Mouse (Mus musculus): ENCODE results near the gene Ypel2.
"Not testable (repeated sequence)": the region's sequence is repeated elsewhere in the genome, so short reads cannot be mapped to it uniquely, and the experiment has no call there.

Gene Ypel2

GRCm38 (mm10) chr11:86993041-86994037, at the start of gene Ypel2:
Gene Ypel2 (minus strand): TSS chr11:86993707.
- DNase-seq (ENCODE audit: low read depth, low spot score) = peak; percentile 99

DNA sequence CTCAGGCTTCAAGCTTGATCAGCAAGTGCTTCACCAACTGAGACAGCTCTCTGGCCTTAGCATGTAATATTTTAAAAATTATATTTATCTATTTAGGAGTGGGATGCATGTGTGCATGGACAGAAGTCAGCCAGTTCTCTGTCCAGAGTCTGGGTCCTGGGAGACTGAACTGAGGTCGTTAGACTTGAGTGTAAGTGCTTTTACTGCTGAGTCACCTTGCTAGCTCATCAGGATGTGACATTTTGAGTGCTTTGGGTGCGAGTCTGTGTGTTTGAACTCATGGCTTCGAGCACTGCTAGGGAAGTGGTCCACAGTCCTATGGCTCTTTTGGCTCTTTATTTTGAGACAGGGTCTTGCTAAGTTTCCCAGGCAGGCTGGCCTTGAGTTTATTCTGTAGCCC, 49.5 kb upstream of the Ypel2 start:
- DNase-seq (ENCODE audit: low read depth, low spot score) = no peak

- peak; percentile 43 for DNase-seq (ENCODE audit: low read depth, low spot score)
Measured at GRCm38 (mm10) chr11:87039307-87039963, 45.9 kb upstream of the Ypel2 start.

DNA sequence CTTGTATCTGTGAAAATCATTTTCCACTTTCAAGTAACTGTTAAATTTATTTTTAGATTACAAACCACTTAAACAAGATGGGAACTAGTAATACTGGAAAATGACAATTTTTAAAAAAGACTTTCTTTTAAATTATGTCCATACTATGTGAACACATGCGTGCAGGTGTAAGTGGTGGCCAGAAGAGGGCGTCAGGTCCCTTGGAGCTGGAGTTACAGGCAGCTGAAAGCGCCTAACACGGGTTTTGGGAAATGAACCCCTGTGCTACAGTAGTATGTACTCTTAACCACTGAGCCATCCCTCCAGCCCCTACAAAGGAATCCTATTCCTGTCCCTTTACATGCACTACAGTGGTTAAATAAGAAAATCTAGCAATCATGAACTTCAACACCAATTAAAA, 42.7 kb upstream of the Ypel2 start:
- no peak for DNase-seq (ENCODE audit: low read depth, low spot score)

- DNase-seq (ENCODE audit: low read depth, low spot score) = no peak
Measured at GRCm38 (mm10) chr11:87028212-87028611, 34.7 kb upstream of the Ypel2 start.

DNA sequence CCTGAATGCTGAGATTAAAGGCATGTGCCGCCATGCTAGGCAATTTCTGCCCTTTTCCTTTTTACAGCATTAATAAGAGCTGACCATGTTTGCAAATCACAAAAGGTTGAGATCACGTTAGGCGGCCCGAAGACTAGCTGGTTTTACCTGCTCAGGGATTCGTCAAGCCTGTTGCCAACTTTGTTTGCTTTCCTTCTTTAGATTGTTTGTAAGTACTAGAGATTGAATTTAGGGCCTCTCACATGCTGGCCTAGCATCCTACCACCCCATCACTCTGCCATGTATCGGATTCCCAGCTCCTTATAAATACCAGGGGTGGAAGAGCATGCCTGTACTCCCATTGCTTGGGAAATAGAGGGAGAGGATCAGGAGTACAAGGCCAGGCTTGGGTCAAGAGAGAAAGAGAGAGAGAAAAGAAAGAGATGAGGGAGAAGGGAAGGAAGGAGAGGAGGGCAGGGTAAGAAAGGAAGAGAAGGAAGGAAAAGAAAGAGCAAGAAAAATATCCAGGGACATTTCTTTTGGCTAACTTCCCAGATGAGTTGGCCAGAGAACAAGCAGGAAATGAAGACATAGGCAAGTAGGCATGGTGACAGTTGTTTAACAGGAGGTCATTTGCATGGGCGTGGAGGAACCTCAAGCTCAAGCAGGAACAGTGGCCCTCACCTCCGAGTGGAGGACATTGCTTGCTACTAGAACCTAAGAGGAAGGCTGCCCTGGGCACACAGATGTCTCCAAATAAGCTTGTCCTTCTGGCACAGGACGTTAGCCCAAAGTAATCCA, 32.8 kb upstream of the Ypel2 start:
- no peak for DNase-seq (ENCODE audit: low read depth, low spot score)

GRCm38 (mm10) chr11:87025351-87025750, 31.8 kb upstream of the Ypel2 start:
- DNase-seq (ENCODE audit: low read depth, low spot score) = peak; percentile 48

GRCm38 (mm10) chr11:87023240-87023639, 29.7 kb upstream of the Ypel2 start:
- DNase-seq (ENCODE audit: low read depth, low spot score) = not testable (repeated sequence)

DNA sequence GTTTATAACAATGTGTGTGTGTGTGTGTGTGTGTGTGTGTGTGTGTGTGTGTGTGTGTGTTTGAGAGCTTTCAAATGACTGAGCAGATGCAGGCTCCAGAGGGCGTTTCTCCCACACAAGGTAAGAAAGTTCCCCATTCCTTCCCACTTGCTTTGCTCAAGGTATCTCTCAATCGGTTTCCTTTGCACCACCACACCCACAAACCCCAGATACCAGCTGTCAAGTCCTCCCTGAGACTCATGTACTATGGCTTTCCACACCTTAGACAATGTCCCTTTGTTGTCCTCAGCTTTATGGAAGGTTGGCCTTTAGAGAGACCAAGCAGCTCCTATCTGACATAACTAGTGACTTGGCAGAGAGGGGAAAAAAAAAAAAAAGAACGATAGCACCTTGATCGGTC, 29.3 kb upstream of the Ypel2 start:
- DNase-seq (ENCODE audit: low read depth, low spot score) = no peak

GRCm38 (mm10) chr11:87021551-87021950, 28.0 kb upstream of the Ypel2 start:
- DNase-seq (ENCODE audit: low read depth, low spot score) = no peak

- DNase-seq (ENCODE audit: low read depth, low spot score) = no peak
Measured at GRCm38 (mm10) chr11:87020449-87020848, 26.9 kb upstream of the Ypel2 start.

DNA sequence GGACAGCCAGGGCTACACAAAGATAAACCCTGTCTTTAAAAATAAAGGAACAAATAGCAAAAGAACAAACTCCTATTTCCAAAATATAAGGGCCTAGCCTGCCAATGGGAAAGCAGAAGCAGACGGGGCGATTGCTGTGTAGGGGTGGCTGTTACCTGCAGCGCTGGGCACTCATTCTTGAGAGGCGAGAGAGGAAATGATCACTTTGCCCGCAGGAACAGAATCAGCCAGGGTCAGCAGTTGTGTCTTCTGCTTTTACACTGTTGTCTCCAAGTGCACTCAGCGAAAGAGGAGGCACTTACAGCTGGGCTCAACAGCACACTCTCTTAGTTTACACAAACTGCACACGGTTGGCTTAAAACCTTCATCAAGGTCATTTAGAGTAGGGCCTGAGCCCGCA, 25.9 kb upstream of the Ypel2 start:
- DNase-seq (ENCODE audit: low read depth, low spot score) = peak; percentile 14

- no peak for DNase-seq (ENCODE audit: low read depth, low spot score)
Measured at GRCm38 (mm10) chr11:87018081-87018480, 24.6 kb upstream of the Ypel2 start.

DNA sequence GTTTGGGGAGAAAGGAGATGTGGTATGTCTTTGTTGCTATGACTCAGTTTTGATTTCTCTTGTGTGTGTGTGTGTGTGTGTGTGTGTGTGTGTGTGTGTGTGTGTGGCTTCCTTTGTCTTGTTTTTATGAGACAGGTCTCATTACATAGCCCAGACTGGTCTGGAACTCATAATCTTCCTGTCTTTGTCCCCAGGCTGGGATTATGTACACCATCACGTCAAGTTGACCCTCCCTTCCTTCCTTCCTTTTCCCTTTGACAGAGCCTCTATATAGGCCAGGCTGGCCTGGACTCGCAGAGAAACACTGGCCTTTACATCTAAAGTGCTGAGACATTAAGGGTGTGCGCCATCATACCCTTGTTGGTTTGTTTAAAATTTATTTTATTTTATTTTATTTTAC, 22.2 kb upstream of the Ypel2 start:
- DNase-seq (ENCODE audit: low read depth, low spot score) = no peak

GRCm38 (mm10) chr11:87010476-87010875, 17.0 kb upstream of the Ypel2 start:
- DNase-seq (ENCODE audit: low read depth, low spot score) = peak; percentile 84

DNA sequence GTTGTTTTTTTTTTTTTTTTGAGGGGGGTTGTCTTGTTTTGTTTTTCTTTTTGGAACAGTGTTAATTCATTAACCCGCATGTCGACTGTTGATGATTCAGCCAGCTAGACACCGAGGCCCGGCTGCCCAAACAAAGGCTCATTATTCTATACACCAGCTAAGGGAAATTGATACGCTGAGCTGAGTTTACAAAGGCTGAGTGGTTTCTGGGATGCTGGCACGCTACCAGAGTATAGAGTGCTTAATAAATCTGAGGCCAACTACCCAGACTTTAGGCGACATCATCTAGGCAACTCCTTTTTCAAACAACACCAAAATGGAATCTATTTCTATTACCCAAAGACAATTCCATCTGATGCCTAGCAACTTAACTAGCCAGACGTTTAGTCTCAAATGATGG, 13.9 kb upstream of the Ypel2 start:
- peak; percentile 68 for DNase-seq (ENCODE audit: low read depth, low spot score)

GRCm38 (mm10) chr11:87004960-87005755, 11.7 kb upstream of the Ypel2 start:
- DNase-seq (ENCODE audit: low read depth, low spot score) = peak; percentile 45

DNA sequence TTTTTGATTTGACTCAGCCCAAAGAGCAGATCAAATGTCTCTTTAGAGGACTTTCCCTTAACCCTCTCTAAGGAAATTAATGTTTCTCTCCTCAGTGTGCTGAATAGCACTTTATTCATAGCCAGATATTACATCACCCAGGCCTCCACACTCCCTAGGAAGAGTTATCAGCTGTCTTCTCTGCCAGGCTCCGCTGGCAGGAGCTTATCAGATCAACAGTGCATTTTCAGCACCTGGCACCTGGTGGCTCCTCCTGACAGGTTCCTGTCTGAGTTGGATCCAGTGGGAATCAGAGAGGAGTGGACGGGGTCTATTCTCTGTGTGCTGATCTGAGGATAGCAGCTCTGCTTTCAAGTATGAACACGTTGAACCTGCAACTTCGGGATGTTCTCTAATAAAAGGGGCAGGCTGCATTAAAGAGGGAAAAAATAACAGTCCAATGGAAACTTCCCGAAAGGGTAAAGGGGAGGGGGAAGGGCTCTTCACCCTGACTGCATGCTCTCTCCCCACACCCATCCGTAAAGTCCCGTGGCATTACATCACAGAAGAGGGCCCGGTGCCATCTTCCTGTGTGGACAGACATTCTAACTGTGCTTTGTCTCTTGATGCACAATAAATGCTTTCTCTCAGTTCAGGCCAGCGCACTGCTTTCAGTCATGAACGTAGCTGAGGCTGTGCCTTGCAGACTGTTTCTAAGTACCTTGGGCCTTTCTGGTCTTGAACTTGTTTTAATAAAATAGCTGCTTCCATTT, 8.7 kb upstream of the Ypel2 start:
- DNase-seq (ENCODE audit: low read depth, low spot score) = peak; percentile 92

GRCm38 (mm10) chr11:87001217-87001616, 7.7 kb upstream of the Ypel2 start:
- DNase-seq (ENCODE audit: low read depth, low spot score) = no peak

GRCm38 (mm10) chr11:86996266-86996665, 2.8 kb upstream of the Ypel2 start:
- no peak for DNase-seq (ENCODE audit: low read depth, low spot score)
